Mouse (Mus musculus) fat pad, adult 2 months (tissue): ENCODE data around the gene Cdc6.

Experiments used
- DNase-seq: peaks from one replicate; pipeline ENCODE4 v3.0.0-alpha.2; 2011; ENCODE audit warnings: low read depth, low spot score; ENCODE audit errors: extremely low read depth

Cdc6 gene

GRCm38 (mm10) chr11:98959437-98960312, 52.1 kb downstream of the Cdc6 start:
- no peak for DNase-seq

DNA sequence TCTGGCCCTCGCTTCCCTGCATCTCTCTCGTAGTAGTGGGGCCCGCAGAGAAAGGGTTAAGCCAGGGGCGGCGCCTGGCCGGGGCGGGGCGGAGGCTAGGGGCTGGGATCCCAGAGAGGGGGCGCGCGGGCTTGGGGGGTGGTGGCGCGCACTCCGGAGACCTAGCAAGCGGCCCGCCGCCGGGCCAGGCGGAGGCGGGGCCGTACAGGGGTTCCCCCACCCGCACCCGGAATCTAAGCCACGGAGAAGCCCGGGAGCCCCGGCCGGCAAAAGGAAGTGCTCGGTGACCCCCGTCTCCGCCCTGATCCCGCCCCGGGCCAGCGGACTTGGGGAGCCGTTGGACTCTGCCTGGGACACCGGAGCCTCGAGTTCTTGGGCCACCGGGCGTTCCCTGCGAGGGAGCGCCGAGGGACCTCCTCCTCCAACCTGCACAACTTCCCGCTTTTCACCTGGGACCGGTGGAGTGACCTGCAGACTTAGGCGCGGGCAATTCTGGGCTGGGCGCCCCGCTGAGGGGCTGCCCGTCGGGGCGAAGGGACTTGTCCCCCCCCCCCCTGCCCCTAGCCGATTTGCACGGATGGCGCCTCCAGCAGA, 52.8 kb downstream of the Cdc6 start:
- DNase-seq = no peak

GRCm38 (mm10) chr11:98961051-98961592, 53.5 kb downstream of the Cdc6 start:
- no peak for DNase-seq

DNA sequence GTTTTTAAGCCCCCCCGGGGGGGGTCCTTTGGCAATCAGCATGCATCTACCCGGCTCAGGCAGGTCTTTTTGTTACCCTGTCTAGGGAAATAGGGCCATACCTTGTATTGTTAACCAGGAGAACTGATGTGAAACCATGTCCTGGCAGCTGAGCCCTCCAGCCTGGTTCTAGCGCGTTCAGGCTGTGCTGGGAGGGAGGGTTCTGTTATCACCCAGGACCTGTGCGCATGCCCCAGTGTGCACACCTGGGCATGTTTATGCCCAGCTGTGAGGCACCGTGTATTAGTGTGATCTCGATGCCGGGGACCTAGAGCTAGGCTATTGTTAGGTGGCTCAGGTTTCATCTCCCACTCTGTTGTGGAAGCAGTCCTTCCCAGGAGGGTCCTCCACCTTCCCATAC, 54.2 kb downstream of the Cdc6 start:
- no peak for DNase-seq

GRCm38 (mm10) chr11:98962421-98963095, 55.0 kb downstream of the Cdc6 start:
- DNase-seq = no peak

DNA sequence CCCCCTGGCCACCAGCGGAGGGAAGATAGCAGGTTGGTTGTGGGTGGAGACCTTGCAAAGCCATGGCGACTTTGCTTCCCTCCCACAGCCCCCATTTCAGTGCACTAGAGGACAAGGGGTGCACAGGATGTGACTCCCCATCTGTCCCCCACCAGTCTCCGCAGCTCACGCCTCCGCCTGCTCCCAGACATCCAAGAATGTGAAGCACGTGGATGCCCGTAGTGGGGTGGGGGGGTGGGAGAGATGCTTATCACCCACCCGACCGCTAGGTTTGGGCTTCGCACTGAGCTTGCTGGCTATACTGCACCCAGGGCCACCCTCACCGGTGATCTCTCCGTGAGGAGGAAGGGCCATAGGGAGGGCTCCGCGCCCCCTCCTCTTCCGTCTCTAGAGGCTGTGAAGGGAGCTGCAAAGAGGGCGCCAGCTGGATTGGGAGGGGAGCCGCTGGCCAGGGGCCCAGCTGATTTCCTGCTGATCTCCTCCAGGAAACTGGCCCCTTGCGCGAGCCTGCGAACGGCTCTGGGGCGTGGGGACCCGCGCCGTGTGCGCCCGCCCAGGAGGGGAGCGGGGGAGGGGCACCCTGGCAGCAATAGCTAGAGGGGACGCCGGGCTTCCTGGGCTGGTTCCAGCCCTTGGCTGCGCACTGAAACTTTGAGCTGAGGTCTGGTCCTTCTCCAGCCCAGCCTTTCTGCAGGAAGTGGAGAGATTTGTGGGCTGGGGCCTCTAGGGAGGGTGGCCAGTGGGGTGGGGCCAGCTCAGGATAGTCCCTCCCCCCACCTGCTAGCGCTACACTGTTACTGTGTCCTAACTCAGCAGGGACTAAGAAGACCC, 55.8 kb downstream of the Cdc6 start:
- no peak for DNase-seq

GRCm38 (mm10) chr11:98964201-98964615, 56.6 kb downstream of the Cdc6 start:
- DNase-seq = no peak

GRCm38 (mm10) chr11:98964616-98965415, 57.2 kb downstream of the Cdc6 start:
- no peak for DNase-seq

- DNase-seq = no peak
These were observed 57.9 kb downstream of the Cdc6 start for GRCm38 (mm10) chr11:98965416-98966077.

GRCm38 (mm10) chr11:98966499-98967141, 59.0 kb downstream of the Cdc6 start:
- no peak for DNase-seq

- DNase-seq = no peak
These were observed 60.5 kb downstream of the Cdc6 start for GRCm38 (mm10) chr11:98968079-98968478.

DNA sequence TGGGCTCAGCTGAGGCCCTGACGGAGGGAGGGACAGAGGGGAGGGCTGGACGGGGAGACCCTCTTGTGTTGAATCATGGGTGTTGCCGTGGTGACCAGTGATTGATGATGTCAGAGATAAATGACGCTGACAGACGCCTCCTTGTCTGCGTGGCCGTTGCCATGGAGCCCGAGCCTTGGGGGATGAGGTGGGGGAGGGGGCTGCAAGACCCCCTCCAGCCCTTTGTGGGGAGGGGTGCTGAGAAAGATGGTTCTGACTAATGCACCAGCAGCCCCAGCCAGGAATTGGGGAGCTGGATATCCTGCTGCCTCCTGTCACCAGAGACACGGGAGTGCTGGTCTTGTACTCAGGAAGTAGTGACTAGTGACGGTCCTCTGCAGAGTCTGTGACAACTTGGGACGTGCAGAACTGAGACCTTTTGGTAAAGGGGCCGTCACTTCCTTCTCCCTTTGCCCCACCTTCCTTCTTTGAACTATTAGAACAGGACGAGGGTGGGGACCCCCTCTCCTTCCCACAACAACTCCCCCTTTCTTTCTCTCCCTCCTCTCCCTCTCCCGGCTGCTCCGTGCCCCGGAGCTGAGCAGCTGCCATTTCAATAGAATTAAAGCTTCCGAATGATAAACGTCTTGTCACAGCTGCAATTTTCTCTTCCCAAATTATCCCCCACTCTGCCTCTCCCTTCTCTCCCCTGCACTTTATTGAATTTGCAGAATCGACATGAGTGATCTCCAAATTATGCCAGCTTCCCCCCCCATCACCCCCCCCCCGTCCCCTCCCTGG, 61.3 kb downstream of the Cdc6 start:
- no peak for DNase-seq

GRCm38 (mm10) chr11:98969496-98969927, 61.9 kb downstream of the Cdc6 start:
- DNase-seq = no peak

GRCm38 (mm10) chr11:98970191-98970925, 62.8 kb downstream of the Cdc6 start:
- no peak for DNase-seq

GRCm38 (mm10) chr11:98971316-98972031, 63.9 kb downstream of the Cdc6 start:
- no peak for DNase-seq

DNA sequence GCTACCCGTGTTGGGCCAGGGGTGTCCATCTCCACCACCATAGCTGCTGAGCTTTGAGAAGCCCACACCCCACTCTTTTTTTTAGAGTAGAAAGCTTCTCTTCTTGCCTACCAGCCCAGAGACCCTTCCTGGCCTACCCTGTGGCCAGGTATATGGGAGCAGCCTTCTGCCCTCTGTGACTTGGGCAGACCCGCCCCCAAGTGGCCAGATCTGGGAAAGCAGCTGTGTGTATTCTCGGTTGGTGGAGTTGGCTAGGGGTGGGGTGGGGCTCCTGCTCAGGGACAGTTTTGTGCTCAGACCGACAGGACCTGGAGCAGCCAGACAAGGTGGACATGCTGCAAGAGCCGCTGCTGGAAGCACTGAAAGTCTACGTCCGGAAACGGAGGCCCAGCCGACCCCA, 64.6 kb downstream of the Cdc6 start:
- no peak for DNase-seq
